Mouse (Mus musculus) embryonic fibroblast, embryonic 13.5 days (primary cell): ENCODE data around the gene Marveld2.

ENCODE experiments used
- CTCF ChIP-seq: IDR thresholded peaks from 2 replicates; pipeline ENCODE4 v1.5.1; 2011; ENCODE audit warnings: mild to moderate bottlenecking, control low read depth, low read length, moderate library complexity, borderline replicate concordance; ENCODE audit not compliant: insufficient read depth
- POLR2A ChIP-seq: IDR thresholded peaks from 2 replicates; pipeline ENCODE4 v1.6.1; 2011; ENCODE audit warnings: low read depth, mild to moderate bottlenecking, control low read depth, low read length, moderate library complexity

GRCm38 (mm10) chr13:100600317-100600716 lies 16.5 kb downstream of the Marveld2 start:
- TF ChIP-seq POLR2A (no peak), CTCF (no peak)
